Mouse (Mus musculus): ENCODE data around the gene Abcg8.

Gene Abcg8

DNA sequence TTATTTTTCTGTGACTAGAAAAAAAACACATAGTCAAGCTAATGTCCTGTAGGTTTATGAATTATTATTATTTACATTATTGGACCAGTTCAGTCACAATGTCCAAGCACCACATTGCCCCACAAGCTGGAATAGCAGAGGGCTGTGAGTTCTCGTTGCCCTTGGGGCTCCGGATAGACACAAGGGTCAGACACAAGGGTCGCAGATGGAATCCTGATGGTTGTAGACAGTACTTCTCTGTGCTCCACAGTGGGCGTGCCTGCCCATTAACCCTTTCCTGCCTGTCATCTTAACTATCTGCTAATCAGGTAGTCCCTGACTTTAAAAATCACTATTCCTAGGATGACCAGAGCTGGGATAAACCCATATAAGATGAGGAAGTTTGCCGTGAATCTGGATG is 17.9 kb upstream of the Abcg8 start:
- DNase-seq (ENCODE audit: low read depth, low spot score), result no peak

DNA sequence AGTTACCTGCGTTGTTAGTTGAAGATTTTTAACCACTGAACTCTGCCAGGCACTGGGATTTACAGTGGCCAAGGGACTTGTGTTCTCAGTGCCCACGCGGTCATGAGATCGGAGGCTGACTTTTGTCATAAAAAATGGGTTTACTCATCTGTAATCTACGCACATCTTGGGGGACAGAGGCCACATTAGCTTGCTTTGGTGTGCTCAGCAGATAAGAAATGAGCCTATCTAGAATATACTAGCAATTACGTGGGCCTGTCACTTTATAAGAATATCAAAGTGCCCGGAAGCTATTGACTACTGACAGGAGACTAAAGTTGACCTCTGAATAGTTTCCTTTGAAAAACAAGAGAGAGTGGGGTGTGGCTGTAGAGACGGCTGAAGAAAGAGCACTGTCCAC is 17.2 kb upstream of the Abcg8 start:
- DNase-seq (ENCODE audit: low read depth, low spot score), result no peak

- DNase-seq (ENCODE audit: low read depth, low spot score), result no peak
These were observed 11.0 kb upstream of the Abcg8 start for GRCm38 (mm10) chr17:84665053-84665452.

DNA sequence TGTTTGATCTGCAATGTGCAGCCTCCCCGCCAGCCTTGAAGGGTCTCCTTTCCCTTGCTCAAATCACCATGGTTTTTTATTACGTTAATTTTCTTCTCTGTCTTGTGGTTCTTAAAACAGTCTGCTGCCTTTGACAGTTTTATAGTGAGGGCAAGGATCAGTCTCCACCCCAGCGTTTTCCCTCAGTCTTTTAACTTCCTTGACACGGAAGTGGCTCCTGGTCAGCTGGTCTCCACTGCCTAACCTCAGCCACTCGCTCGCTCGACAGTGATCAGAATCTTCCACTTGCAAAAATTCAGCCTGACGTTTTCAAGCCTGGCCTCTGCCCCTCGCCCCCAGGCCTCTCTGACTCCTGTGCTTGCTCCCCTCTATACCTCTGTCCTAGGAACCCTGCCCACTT is 10.4 kb upstream of the Abcg8 start:
- DNase-seq (ENCODE audit: low read depth, low spot score), result no peak

DNA sequence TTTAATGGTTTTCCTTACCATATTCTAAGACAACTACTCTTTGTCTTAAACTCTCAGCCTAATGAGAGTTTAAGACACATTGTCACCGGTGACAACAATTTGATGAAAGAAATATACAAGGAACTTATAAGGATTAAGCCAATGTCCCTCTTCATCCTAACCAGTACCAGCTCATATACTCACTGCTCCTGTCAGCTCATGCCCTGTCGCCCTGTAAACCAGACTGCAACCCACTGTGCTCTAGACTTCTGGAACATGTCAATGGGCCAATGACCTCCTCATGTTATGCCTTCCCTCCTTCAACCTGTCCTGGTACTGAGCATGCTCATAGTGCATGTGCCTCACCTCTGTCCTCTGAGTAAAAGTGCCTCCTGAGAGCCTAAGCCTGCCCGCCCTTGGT is 8.3 kb upstream of the Abcg8 start:
- DNase-seq (ENCODE audit: low read depth, low spot score), result no peak

GRCm38 (mm10) chr17:84672376-84673369 is 3.4 kb upstream of the Abcg8 start:
- DNase-seq (ENCODE audit: low read depth, low spot score), result no peak

DNA sequence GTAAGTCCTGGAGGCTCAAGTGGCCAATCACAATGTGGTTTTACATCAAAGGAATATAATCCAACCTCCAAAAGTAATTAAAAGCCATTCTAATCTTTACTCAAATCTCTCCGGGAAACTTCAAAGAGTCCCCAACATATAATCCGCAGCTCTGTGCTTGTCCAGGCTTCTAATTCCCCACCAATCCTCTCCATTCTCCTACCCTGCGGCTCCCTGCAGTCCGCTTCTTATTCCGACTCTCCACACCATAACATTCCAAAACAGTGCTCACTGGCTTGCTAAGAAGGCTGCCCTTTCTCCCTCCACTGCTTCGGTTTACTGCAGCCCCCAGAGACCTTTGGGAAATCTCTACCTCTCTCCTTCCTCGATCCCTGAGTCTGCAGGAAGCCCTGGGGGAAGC is 2.1 kb upstream of the Abcg8 start:
- no peak for DNase-seq (ENCODE audit: low read depth, low spot score)

GRCm38 (mm10) chr17:84675204-84675603 is 898 bp upstream of the Abcg8 start:
- DNase-seq (ENCODE audit: low read depth, low spot score), result no peak

DNA sequence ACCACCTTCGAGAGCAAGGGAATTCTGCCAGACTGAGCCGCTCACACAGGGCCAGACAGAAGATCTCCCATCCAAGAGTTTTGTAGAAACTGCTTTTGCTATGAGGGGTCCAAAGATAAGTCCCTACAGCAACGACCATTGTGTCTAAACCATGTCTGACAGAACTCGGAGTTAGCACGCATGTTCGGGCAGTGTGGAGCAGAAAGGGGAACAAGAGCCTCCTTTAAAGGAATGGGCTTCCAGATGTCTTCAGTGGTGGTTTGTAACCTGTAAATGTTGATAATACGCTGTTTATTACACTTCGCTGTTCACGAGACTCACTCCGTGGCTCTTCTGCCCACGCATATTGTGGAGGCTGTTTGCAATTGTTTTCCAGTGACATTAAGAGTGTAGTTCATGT is 1.5 kb downstream of the Abcg8 start:
- no peak for DNase-seq (ENCODE audit: low read depth, low spot score)

- DNase-seq (ENCODE audit: low read depth, low spot score), result no peak
These were observed 5.6 kb downstream of the Abcg8 start for GRCm38 (mm10) chr17:84681670-84682069.

- DNase-seq (ENCODE audit: low read depth, low spot score), result no peak
These were observed 6.9 kb downstream of the Abcg8 start, which contains the start of gene Abcg5 for GRCm38 (mm10) chr17:84682734-84683717. Gene Abcg5 (minus strand): TSS chr17:84683011.

GRCm38 (mm10) chr17:84684284-84684683 is 8.2 kb downstream of the Abcg8 start:
- no peak for DNase-seq (ENCODE audit: low read depth, low spot score)

GRCm38 (mm10) chr17:84685286-84685685 is 9.2 kb downstream of the Abcg8 start:
- peak; percentile 83 for DNase-seq (ENCODE audit: low read depth, low spot score)

GRCm38 (mm10) chr17:84687994-84688393 is 11.9 kb downstream of the Abcg8 start:
- no peak for DNase-seq (ENCODE audit: low read depth, low spot score)

GRCm38 (mm10) chr17:84688834-84689233 is 12.7 kb downstream of the Abcg8 start:
- DNase-seq (ENCODE audit: low read depth, low spot score), result no peak

DNA sequence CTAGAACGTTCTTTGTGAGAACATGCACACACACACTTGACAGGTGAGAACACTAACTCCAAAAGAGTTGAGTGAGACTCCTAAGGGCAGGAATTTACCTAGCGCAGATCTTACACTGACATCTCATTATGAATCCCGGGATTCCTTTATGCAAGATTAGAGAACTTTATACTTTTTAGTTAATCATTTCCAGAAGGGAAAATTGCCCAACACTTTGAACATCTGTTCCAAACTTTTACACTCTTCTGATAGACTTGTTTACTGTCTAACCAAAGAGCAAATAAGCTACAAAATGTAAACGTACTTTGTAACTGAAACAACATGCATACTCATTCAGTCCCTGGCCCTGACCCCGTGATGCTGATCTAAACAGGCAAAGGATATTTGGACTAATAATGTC is 13.2 kb downstream of the Abcg8 start:
- DNase-seq (ENCODE audit: low read depth, low spot score), result no peak

DNA sequence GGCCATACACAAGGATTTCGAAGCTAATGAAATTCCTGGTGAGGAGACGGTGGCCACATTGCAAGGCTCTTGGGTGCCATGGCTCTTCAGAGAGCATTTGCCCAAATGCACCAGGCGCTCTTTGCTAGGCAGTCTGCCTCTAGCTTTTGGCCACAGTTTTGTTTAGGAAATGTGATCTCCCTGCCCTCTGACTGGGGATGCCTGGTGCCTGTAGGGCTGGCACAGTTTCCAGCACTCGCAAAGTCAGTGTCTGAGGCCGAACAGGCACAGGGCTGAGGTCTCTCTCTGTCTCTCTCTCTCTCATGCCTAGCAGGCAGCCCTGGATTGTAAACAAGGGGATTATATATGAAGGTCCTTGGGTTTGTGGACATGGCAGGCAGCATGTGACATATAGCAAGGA is 14.0 kb downstream of the Abcg8 start:
- no peak for DNase-seq (ENCODE audit: low read depth, low spot score)

DNA sequence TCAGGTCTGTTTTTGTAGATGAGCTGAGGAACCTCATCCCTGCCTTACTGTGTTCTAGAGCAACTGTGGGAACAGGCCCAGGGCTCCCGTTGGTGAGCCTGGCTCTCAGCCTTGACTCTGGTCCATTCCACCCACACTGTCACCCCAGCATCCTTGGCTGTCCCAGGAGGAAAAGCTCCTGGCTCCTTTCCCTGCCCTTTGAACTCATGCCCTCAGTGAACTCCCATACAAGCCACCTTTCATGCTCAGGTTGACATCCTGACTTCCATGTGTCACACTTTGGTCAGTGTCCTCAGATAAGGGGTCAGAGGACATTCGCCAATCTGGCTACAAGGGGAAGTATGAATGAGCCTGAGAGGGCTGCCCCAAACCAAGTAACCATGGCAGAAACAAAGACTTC is 17.6 kb downstream of the Abcg8 start:
- no peak for DNase-seq (ENCODE audit: low read depth, low spot score)

- DNase-seq (ENCODE audit: low read depth, low spot score), result no peak
These were observed 20.4 kb downstream of the Abcg8 start for GRCm38 (mm10) chr17:84696537-84696936.

- DNase-seq (ENCODE audit: low read depth, low spot score), result peak; percentile 75
These were observed 22.6 kb downstream of the Abcg8 start for GRCm38 (mm10) chr17:84698727-84699126.

GRCm38 (mm10) chr17:84707407-84707806 is 31.3 kb downstream of the Abcg8 start:
- peak; percentile 64 for DNase-seq (ENCODE audit: low read depth, low spot score)

DNA sequence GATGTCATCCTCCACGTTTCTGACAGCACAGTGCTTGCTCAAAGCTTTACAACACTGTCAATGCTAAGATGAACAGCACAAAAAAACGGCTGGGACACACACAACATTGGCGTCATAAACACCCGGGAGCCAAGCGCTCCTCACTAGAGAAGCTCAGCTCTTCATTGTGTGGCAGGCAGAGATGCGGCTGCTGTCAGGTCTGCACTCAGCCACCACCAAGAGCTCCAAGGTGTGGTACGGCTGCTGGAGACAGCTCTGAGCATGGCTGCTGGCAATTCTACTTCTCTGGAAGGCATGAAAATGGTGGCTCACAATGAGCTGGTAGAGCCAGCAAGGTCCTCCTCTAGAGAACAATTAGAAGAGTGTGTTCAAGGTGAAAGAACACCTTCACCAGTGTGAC is 32.7 kb downstream of the Abcg8 start:
- DNase-seq (ENCODE audit: low read depth, low spot score), result no peak

All from 3T3-L1 (cell line).